Mouse (Mus musculus): ENCODE measurements around the gene Insig2. TPM values are rescaled to one million over a fixed set of nuclear protein-coding genes. Genes with fewer than 3 reads are reported as not detected.

The Insig2 gene
- total RNA-seq, 1 experiment from 2014 or later, result 23.3 TPM

GRCm38 (mm10) chr1:121330621-121331020 is 1.8 kb downstream of the Insig2 start:
- ATAC-seq (replicated peaks in 1 of 2; ENCODE audit: insufficient read depth in 1 of 2, low FRiP score in 2 of 2, low TSS enrichment in 1 of 2, low read depth in 1 of 2, poor library complexity in 2 of 2, severe bottlenecking in 2 of 2), result no peak

- ATAC-seq (replicated peaks in 1 of 2; ENCODE audit: insufficient read depth in 1 of 2, low FRiP score in 2 of 2, low TSS enrichment in 1 of 2, low read depth in 1 of 2, poor library complexity in 2 of 2, severe bottlenecking in 2 of 2), result no peak
These were observed 3.0 kb downstream of the Insig2 start for GRCm38 (mm10) chr1:121329391-121329790.

GRCm38 (mm10) chr1:121328193-121328555 is 4.2 kb downstream of the Insig2 start:
- peak; percentile 51 to 53 for ATAC-seq (replicated peaks in 1 of 2; ENCODE audit: insufficient read depth in 1 of 2, low FRiP score in 2 of 2, low TSS enrichment in 1 of 2, low read depth in 1 of 2, poor library complexity in 2 of 2, severe bottlenecking in 2 of 2)

- peak; percentile 91 to 95 for ATAC-seq (replicated peaks in 1 of 2; ENCODE audit: insufficient read depth in 1 of 2, low FRiP score in 2 of 2, low TSS enrichment in 1 of 2, low read depth in 1 of 2, poor library complexity in 2 of 2, severe bottlenecking in 2 of 2)
These were observed 4.8 kb downstream of the Insig2 start for GRCm38 (mm10) chr1:121327344-121328192.

GRCm38 (mm10) chr1:121326591-121327343 is 5.6 kb downstream of the Insig2 start:
- ATAC-seq (replicated peaks in 1 of 2; ENCODE audit: insufficient read depth in 1 of 2, low FRiP score in 2 of 2, low TSS enrichment in 1 of 2, low read depth in 1 of 2, poor library complexity in 2 of 2, severe bottlenecking in 2 of 2), result 0 out of 4 replicates have a peak, but pooled peaks of 1 of the 2 experiments have one; percentile 5

GRCm38 (mm10) chr1:121323501-121323900 is 8.9 kb downstream of the Insig2 start:
- ATAC-seq (replicated peaks in 1 of 2; ENCODE audit: insufficient read depth in 1 of 2, low FRiP score in 2 of 2, low TSS enrichment in 1 of 2, low read depth in 1 of 2, poor library complexity in 2 of 2, severe bottlenecking in 2 of 2), result no peak

DNA sequence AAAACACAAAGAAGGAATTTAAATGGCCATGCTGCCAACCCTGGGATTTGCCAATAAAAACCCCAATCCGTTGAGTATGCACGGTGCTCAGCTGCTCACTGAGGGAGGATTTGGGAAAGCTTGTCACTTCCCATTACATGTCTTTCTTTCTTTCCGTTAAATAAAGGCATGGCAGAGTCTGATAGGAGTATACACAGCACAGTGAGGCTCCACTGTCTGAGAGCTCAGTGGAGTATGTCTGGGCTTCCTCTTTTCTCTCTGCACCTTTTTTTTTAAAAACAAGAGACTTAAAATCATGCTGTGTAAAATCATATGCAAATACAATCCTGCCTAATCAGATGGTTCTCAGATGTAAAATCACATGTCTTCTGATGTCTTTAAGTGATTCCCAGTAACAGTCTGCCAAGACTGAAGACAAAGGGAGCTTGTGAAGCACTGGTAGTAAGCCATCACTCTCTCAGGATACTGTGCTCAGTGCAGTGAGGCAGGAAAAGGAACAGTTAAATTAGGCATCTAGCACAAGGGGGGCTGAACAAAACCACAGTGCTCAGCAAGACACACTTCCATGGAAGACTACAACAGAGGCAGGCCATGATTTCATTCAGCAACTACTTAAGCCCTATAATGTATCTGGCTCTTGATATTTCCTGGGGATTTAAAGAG is 17.5 kb downstream of the Insig2 start:
- peak; percentile 64 to 85 for ATAC-seq (replicated peaks in 1 of 2; ENCODE audit: insufficient read depth in 1 of 2, low FRiP score in 2 of 2, low TSS enrichment in 1 of 2, low read depth in 1 of 2, poor library complexity in 2 of 2, severe bottlenecking in 2 of 2)

DNA sequence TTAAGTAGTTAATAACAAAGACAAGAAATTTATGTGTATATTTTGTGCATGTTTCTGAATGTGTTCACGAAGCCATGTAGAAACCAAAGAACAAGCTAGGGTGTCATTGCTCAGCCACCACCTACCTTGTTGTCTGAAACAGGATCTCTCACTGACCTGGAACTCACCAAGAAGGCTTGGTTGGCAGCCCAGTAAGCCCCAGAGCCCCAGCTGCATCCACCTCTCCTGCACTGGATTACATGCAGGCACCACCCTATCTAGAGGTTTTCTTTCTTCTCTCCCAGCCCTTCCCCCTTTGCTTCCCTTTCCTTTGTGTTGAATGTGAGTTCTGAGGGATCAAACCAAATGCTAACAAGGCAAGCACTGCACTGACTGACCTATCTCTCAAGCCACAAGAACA is 19.2 kb downstream of the Insig2 start:
- no peak for ATAC-seq (replicated peaks in 1 of 2; ENCODE audit: insufficient read depth in 1 of 2, low FRiP score in 2 of 2, low TSS enrichment in 1 of 2, low read depth in 1 of 2, poor library complexity in 2 of 2, severe bottlenecking in 2 of 2)

GRCm38 (mm10) chr1:121312326-121312725 is 20.1 kb downstream of the Insig2 start:
- no peak for ATAC-seq (replicated peaks in 1 of 2; ENCODE audit: insufficient read depth in 1 of 2, low FRiP score in 2 of 2, low TSS enrichment in 1 of 2, low read depth in 1 of 2, poor library complexity in 2 of 2, severe bottlenecking in 2 of 2)

DNA sequence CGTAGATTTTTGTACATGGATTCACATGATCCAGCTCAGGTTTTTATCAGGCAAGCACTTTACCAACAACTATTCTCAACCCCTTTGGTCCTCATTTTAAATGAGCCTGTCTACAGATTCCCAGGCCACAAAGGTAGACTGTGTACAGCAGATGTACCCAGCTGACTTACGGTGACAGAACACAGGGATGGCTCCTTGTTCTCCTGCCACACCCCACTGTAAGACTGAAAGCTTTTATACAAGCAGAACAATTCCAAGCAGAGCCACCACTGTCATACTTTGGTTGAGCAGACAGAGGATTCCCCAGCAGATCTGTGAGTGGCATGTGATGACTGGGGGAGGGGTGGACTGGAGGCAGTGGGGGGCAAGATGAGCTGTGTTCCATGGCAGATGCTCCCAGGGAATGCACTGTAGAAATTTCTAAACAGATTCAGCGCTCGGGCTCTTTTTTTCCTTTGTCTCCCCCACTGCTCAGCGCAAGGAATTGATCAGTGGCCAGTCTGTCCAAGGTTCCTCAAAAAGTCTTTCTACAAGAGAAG is 35.6 kb downstream of the Insig2 start:
- ATAC-seq (replicated peaks in 1 of 2; ENCODE audit: insufficient read depth in 1 of 2, low FRiP score in 2 of 2, low TSS enrichment in 1 of 2, low read depth in 1 of 2, poor library complexity in 2 of 2, severe bottlenecking in 2 of 2), result no peak

GRCm38 (mm10) chr1:121293571-121293970 is 38.8 kb downstream of the Insig2 start:
- ATAC-seq (replicated peaks in 1 of 2; ENCODE audit: insufficient read depth in 1 of 2, low FRiP score in 2 of 2, low TSS enrichment in 1 of 2, low read depth in 1 of 2, poor library complexity in 2 of 2, severe bottlenecking in 2 of 2), result no peak

DNA sequence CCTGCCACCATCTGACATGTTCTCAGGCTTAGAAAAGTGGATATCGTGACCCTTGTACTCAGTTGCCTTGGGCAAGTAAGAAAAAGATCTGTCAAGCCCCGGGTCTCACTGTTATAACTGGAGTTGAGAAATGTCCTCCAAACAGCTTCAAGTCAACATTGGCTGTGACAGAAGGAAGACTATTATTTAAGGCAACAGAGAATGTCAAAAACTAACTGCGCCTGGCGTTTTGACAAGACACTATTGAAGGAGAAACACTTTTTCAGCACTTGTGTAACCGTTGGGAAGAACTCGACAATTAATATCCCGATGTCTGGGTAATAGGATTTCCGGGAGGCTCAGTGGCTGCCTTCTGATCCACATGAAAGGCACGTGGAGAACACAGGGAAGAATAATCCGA is 41.5 kb downstream of the Insig2 start:
- no peak for ATAC-seq (replicated peaks in 1 of 2; ENCODE audit: insufficient read depth in 1 of 2, low FRiP score in 2 of 2, low TSS enrichment in 1 of 2, low read depth in 1 of 2, poor library complexity in 2 of 2, severe bottlenecking in 2 of 2)

DNA sequence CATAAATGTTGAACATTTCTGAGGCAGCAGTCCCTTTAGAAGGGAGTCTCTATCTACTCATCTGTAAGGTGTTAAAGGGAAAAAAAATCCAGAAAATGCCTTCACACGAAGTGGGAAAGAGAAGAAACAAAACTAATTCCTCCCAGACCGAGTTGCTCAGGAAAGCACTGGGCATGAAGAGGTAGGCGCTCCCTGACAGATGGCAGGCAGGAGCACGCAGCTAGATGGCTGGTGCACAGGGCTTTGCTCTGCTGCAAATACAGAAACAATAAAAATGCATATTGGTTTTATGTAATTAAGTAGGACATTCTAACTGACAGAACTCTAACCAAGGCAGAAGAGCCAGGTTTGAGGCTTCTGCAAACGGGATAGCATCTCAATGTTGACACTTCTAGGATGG is 42.0 kb downstream of the Insig2 start:
- ATAC-seq (replicated peaks in 1 of 2; ENCODE audit: insufficient read depth in 1 of 2, low FRiP score in 2 of 2, low TSS enrichment in 1 of 2, low read depth in 1 of 2, poor library complexity in 2 of 2, severe bottlenecking in 2 of 2), result no peak

DNA sequence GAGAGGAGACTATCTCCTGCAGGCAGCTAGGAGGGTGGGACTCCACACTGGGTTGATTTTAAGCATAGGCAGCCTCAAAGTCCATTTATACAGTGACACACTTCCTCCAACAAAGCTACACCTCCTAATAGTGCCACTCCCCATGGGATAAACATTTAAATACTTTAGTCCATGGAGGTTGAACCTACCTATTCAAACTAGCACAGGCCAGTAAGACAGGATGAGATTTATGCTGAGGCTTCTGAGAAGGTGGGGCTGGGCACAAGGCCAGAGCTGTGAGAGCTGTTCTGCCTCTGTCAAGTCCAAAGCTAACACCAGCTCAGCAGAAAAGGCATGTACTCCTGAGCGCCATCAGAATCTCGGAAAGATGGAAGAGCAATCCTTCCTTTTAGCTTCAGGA is 48.2 kb downstream of the Insig2 start:
- no peak for ATAC-seq (replicated peaks in 1 of 2; ENCODE audit: insufficient read depth in 1 of 2, low FRiP score in 2 of 2, low TSS enrichment in 1 of 2, low read depth in 1 of 2, poor library complexity in 2 of 2, severe bottlenecking in 2 of 2)

GRCm38 (mm10) chr1:121280501-121280900 is 51.9 kb downstream of the Insig2 start:
- ATAC-seq (replicated peaks in 1 of 2; ENCODE audit: insufficient read depth in 1 of 2, low FRiP score in 2 of 2, low TSS enrichment in 1 of 2, low read depth in 1 of 2, poor library complexity in 2 of 2, severe bottlenecking in 2 of 2), result no peak

DNA sequence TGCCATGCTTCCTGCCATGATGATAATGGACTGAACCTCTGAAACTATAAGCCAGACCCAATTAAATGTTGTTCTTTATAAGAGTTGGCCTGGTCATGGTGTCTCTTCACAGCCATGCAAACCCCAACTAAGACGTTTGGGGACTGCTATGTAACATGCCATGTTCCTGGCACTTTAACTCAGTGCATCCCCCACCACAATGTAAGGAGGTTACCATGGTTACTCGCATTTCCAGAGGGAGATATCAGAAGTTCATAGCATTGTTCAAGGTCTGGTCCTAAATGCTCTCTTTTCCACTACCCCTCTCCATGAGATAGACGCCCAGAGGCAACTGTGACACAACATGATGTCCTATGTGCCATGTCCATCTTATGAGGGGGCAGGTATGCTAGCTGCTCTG is 54.0 kb downstream of the Insig2 start:
- no peak for ATAC-seq (replicated peaks in 1 of 2; ENCODE audit: insufficient read depth in 1 of 2, low FRiP score in 2 of 2, low TSS enrichment in 1 of 2, low read depth in 1 of 2, poor library complexity in 2 of 2, severe bottlenecking in 2 of 2)

DNA sequence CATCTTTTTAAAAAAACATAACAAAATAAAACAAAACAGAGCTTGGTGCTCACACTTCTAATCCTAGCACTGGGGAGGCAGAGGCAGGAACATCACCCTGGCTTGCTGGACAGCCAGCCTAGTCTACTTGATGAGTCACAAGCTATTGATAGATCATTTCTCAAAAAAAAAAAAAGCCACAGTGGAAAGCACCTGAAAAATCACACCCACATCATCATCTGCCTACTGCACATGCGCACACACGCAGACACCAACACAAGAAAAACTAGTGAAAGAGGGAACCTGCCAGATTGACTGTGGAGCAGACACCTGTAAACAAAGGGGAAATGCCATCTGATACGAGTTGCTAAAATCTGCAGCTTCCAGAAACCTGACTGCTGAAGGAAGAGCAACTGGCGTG is 54.9 kb downstream of the Insig2 start:
- no peak for ATAC-seq (replicated peaks in 1 of 2; ENCODE audit: insufficient read depth in 1 of 2, low FRiP score in 2 of 2, low TSS enrichment in 1 of 2, low read depth in 1 of 2, poor library complexity in 2 of 2, severe bottlenecking in 2 of 2)

Data from hematopoietic stem cell, adult 5-6 weeks (primary cell).